Mouse (Mus musculus) 3134 (cell line): Measurements from ENCODE around the gene Ccdc158.

Experiments used
- DNase-seq: peaks from one replicate; pipeline ENCODE4 v3.0.0-alpha.2; 2011; ENCODE audit warnings: low spot score; ENCODE audit not compliant: insufficient read length; ENCODE audit errors: extremely low read depth

Ccdc158 gene

GRCm38 (mm10) chr5:92604452-92605247 lies 70.4 kb downstream of the Ccdc158 start:
- no peak for DNase-seq

GRCm38 (mm10) chr5:92602691-92603690 lies 72.1 kb downstream of the Ccdc158 start, which contains the start of gene Stbd1:
Gene Stbd1 (plus strand): TSS chr5:92603041.
- DNase-seq, result peak; percentile 83

- peak; percentile 71 for DNase-seq
Observed at GRCm38 (mm10) chr5:92599030-92599429, 76.0 kb downstream of the Ccdc158 start.

- DNase-seq, result no peak
Observed at GRCm38 (mm10) chr5:92596865-92597264, 78.2 kb downstream of the Ccdc158 start.

GRCm38 (mm10) chr5:92595026-92595425 lies 80.0 kb downstream of the Ccdc158 start:
- DNase-seq, result no peak

- DNase-seq, result no peak
Observed at GRCm38 (mm10) chr5:92585932-92586331, 89.1 kb downstream of the Ccdc158 start.

GRCm38 (mm10) chr5:92579559-92579958 lies 95.5 kb downstream of the Ccdc158 start:
- no peak for DNase-seq

- no peak for DNase-seq
Observed at GRCm38 (mm10) chr5:92571232-92571631, 103.8 kb downstream of the Ccdc158 start.

- no peak for DNase-seq
Observed at GRCm38 (mm10) chr5:92562002-92562401, 113.1 kb downstream of the Ccdc158 start.

- DNase-seq, result no peak
Observed at GRCm38 (mm10) chr5:92560201-92560600, 114.9 kb downstream of the Ccdc158 start.
